Mouse (Mus musculus) liver, embryonic 18 days (tissue): ENCODE measurements around the gene Gldc. TPM values are rescaled to one million over a fixed set of nuclear protein-coding genes. Genes with fewer than 3 reads are reported as not detected.

Experiments used
- polyA plus RNA-seq: library from polyadenylated mRNA; depleted of rRNA; stranded (reverse); fragments of >200 nt; gene quantifications from 2 replicates; pipeline ENCODE4 v1.2.3, GENCODE M21; 2012; rRNA removed

Gldc gene
- 24.7 and 26.8 TPM in 2 replicates for polyA plus RNA-seq

GRCm38 (mm10) chr19:30174919-30175571 lies at the start of gene Gldc:
Gldc (minus strand) TSS chr19:30175429.

Other genes with a start within 250 kb of the Gldc start
- not detected in 2 replicates for gene Trpd52l3, start 171.6 kb downstream of the Gldc start, polyA plus RNA-seq
- gene Uhrf2, start 144.9 kb downstream of the Gldc start, polyA plus RNA-seq = 33.2 and 36.7 TPM in 2 replicates
- gene Mbl2, start 57.5 kb upstream of the Gldc start, polyA plus RNA-seq = 32.3 and 70.3 TPM in 2 replicates